Mouse (Mus musculus) stomach, postnatal 0 days (tissue): ENCODE measurements at regions not wholly inside any gene's neighbourhood (a gene's known extent, or its start where the extent isn't known, plus 50 kb on each side); places are given as distances from the start of the nearest gene placed in this dataset.

ENCODE experiments used
- CTCF ChIP-seq: IDR thresholded peaks from 2 replicates; pipeline ENCODE4 v1.5.1; 2016; ENCODE audit warnings: antibody characterized with exemption, low read depth, mild to moderate bottlenecking, moderate library complexity
- EP300 ChIP-seq: optimal IDR thresholded peaks from 2 replicates; pipeline ENCODE3; 2016; ENCODE audit warnings: antibody characterized with exemption

GRCm38 (mm10) chr7:83015756-83016155, 148.6 kb downstream of the Mex3b start:
- TF ChIP-seq CTCF (no peak), EP300 (no peak)
